Mouse (Mus musculus) MN1 (cell line): ENCODE results near the gene Nrg4.

ENCODE experiments used
- DNase-seq: peaks from one replicate; pipeline ENCODE4 v3.0.0-alpha.2; 2016; ENCODE audit warnings: low spot score

The Nrg4 gene

GRCm38 (mm10) chr9:55322641-55323040 is 4.0 kb downstream of the Nrg4 start:
- no peak for DNase-seq

GRCm38 (mm10) chr9:55313619-55314261 is 12.9 kb downstream of the Nrg4 start:
- no peak for DNase-seq

GRCm38 (mm10) chr9:55311560-55311959 is 15.1 kb downstream of the Nrg4 start:
- peak; percentile 92 for DNase-seq

GRCm38 (mm10) chr9:55308455-55308854 is 18.2 kb downstream of the Nrg4 start:
- no peak for DNase-seq

- DNase-seq: no peak
Observed at GRCm38 (mm10) chr9:55307557-55307956, 19.1 kb downstream of the Nrg4 start.

GRCm38 (mm10) chr9:55307066-55307465 is 19.6 kb downstream of the Nrg4 start:
- no peak for DNase-seq

- DNase-seq: peak; percentile 75
Observed at GRCm38 (mm10) chr9:55296221-55296620, 30.4 kb downstream of the Nrg4 start.

- no peak for DNase-seq
Observed at GRCm38 (mm10) chr9:55291966-55292365, 34.7 kb downstream of the Nrg4 start.

GRCm38 (mm10) chr9:55289475-55290198 is 37.0 kb downstream of the Nrg4 start:
- no peak for DNase-seq

GRCm38 (mm10) chr9:55285197-55285596 is 41.4 kb downstream of the Nrg4 start:
- DNase-seq: no peak

GRCm38 (mm10) chr9:55283516-55283915 is 43.1 kb downstream of the Nrg4 start:
- no peak for DNase-seq

GRCm38 (mm10) chr9:55279114-55279825 is 47.4 kb downstream of the Nrg4 start:
- DNase-seq: no peak

GRCm38 (mm10) chr9:55277562-55277961 is 49.1 kb downstream of the Nrg4 start:
- DNase-seq: no peak

- no peak for DNase-seq
Observed at GRCm38 (mm10) chr9:55273906-55274305, 52.7 kb downstream of the Nrg4 start.

GRCm38 (mm10) chr9:55271960-55272560 is 54.6 kb downstream of the Nrg4 start:
- DNase-seq: peak; percentile 22

- peak; percentile 16 for DNase-seq
Observed at GRCm38 (mm10) chr9:55264356-55265302, 62.0 kb downstream of the Nrg4 start.

- DNase-seq: no peak
Observed at GRCm38 (mm10) chr9:55259741-55260140, 66.9 kb downstream of the Nrg4 start.

- DNase-seq: no peak
Observed at GRCm38 (mm10) chr9:55257105-55257504, 69.5 kb downstream of the Nrg4 start.

- no peak for DNase-seq
Observed at GRCm38 (mm10) chr9:55255604-55256003, 71.0 kb downstream of the Nrg4 start.

GRCm38 (mm10) chr9:55255056-55255455 is 71.6 kb downstream of the Nrg4 start:
- no peak for DNase-seq

GRCm38 (mm10) chr9:55253849-55254248 is 72.8 kb downstream of the Nrg4 start:
- DNase-seq: no peak
